In genomic region chr9:56128331-56128730, GRCm38 (mm10) we compare ENCODE assay signal across 8 mouse cellular contexts. TPM values are rescaled to one million over a fixed set of nuclear protein-coding genes. Genes with fewer than 3 reads are reported as not detected.
DNase-seq lines count a peak whose midpoint lies in the region.

No protein-coding gene starts in this region.

- intact Hi-C loops in heart, postnatal 14 days (cut with DNase I) = no loop called here

- peak; percentile 43 for DNase-seq in cerebellum, adult 9-10 months
- DNase-seq in cerebellum, adult 11 months = no peak
- peak; percentile 47 for DNase-seq in layer of hippocampus, adult 11-12 months (ENCODE audit: low spot score)
- no peak for DNase-seq in layer of hippocampus, adult 8-10 months (ENCODE audit: low spot score in 2 of 2)
- peak; percentile 37 for DNase-seq in NIH3T3 (ENCODE audit: low read depth)
- peak; percentile 63 to 67 for DNase-seq in kidney, postnatal 36 days
- DNase-seq in adrenal gland, postnatal 10 days = no peak
- no peak for DNase-seq in heart, postnatal 14 days

RNA-seq across cellular contexts. Expression of gene Tspan3, which starts 36.9 kb away (rescaled TPM):
- total RNA-seq in layer of hippocampus, adult 8-10 months (2022) = 100 to 1,000 TPM; 318 to 329 (median 327) TPM
- 100 to 1,000 TPM; 126 to 152 TPM for total RNA-seq in adrenal gland, postnatal 10 days (2021)
- 100 to 1,000 TPM; 194 to 199 TPM for total RNA-seq in heart, postnatal 14 days (2021)

RNA-seq across cellular contexts. Expression of gene Pstpip1, which starts 38.6 kb away (rescaled TPM):
- total RNA-seq in layer of hippocampus, adult 8-10 months (2022) = 1 to 10 TPM; 2.0 to 4.2 (median 3.0) TPM
- total RNA-seq in adrenal gland, postnatal 10 days (2021) = 1 to 10 TPM; 3.6 to 4.9 TPM
- 1 to 10 TPM; 1.1 to 3.2 TPM for total RNA-seq in heart, postnatal 14 days (2021)

Comparison
In these comparisons a context has a peak if more than half of its experiments do, and no peak if none do; other contexts are left out.
1. DNase-seq: peak in cerebellum, adult 9-10 months (single experiment), layer of hippocampus, adult 11-12 months (single experiment), NIH3T3 (single experiment) and kidney, postnatal 36 days (2 of 2); none in cerebellum, adult 11 months (single experiment), layer of hippocampus, adult 8-10 months (0 of 2), adrenal gland, postnatal 10 days (single experiment) and heart, postnatal 14 days (0 of 2).